Mouse (Mus musculus) embryo, embryonic 11 days (tissue): ENCODE results near the gene Kcnb1.

Experiments
- DNase-seq: peaks from one replicate; pipeline ENCODE4 v3.0.0-alpha.2; 2015

Gene Kcnb1

GRCm38 (mm10) chr2:167125781-167126180, 64.2 kb downstream of the Kcnb1 start:
- no peak for DNase-seq

GRCm38 (mm10) chr2:167123936-167124335, 66.0 kb downstream of the Kcnb1 start:
- peak; percentile 32 for DNase-seq

GRCm38 (mm10) chr2:167122737-167123136, 67.2 kb downstream of the Kcnb1 start:
- no peak for DNase-seq

GRCm38 (mm10) chr2:167121996-167122395, 68.0 kb downstream of the Kcnb1 start:
- no peak for DNase-seq

GRCm38 (mm10) chr2:167121228-167121627, 68.7 kb downstream of the Kcnb1 start:
- DNase-seq, result peak; percentile 16

- no peak for DNase-seq
Observed at GRCm38 (mm10) chr2:167120186-167120830, 69.6 kb downstream of the Kcnb1 start.

- no peak for DNase-seq
Observed at GRCm38 (mm10) chr2:167118046-167118445, 71.9 kb downstream of the Kcnb1 start.

- DNase-seq, result peak; percentile 81
Observed at GRCm38 (mm10) chr2:167112737-167113136, 77.2 kb downstream of the Kcnb1 start.

GRCm38 (mm10) chr2:167112259-167112658, 77.7 kb downstream of the Kcnb1 start:
- DNase-seq, result peak; percentile 14

GRCm38 (mm10) chr2:167109506-167109905, 80.4 kb downstream of the Kcnb1 start:
- no peak for DNase-seq

GRCm38 (mm10) chr2:167103546-167103945, 86.4 kb downstream of the Kcnb1 start:
- DNase-seq, result no peak

- no peak for DNase-seq
Observed at GRCm38 (mm10) chr2:167101743-167102441, 88.1 kb downstream of the Kcnb1 start.

- no peak for DNase-seq
Observed at GRCm38 (mm10) chr2:167094688-167095087, 95.3 kb downstream of the Kcnb1 start.

GRCm38 (mm10) chr2:167093171-167093900, 96.6 kb downstream of the Kcnb1 start:
- DNase-seq, result no peak

- DNase-seq, result no peak
Observed at GRCm38 (mm10) chr2:167090271-167090670, 99.7 kb downstream of the Kcnb1 start.

GRCm38 (mm10) chr2:167086836-167087235, 103.1 kb downstream of the Kcnb1 start:
- DNase-seq, result no peak

- DNase-seq, result no peak
Observed at GRCm38 (mm10) chr2:167086092-167086491, 103.9 kb downstream of the Kcnb1 start.

GRCm38 (mm10) chr2:167081639-167082038, 108.3 kb downstream of the Kcnb1 start:
- peak; percentile 63 for DNase-seq

- DNase-seq, result no peak
Observed at GRCm38 (mm10) chr2:167081135-167081534, 108.8 kb downstream of the Kcnb1 start.

- DNase-seq, result no peak
Observed at GRCm38 (mm10) chr2:167080387-167080786, 109.6 kb downstream of the Kcnb1 start.

- DNase-seq, result no peak
Observed at GRCm38 (mm10) chr2:167079535-167080257, 110.3 kb downstream of the Kcnb1 start.

- no peak for DNase-seq
Observed at GRCm38 (mm10) chr2:167078931-167079495, 110.9 kb downstream of the Kcnb1 start.

- DNase-seq, result no peak
Observed at GRCm38 (mm10) chr2:167078486-167078885, 111.5 kb downstream of the Kcnb1 start.
